Mouse (Mus musculus): Measurements from ENCODE around the gene Dcxr.

GRCm38 (mm10) chr11:120676951-120677350, 50.1 kb downstream of the Dcxr start:
- TF ChIP-seq POLR2A (IDR thresholded peaks at IDR 0.05; ENCODE audit: borderline replicate concordance, low read depth, low read length) (no peak), CTCF (IDR thresholded peaks at IDR 0.05; ENCODE audit: low read depth, low read length) (no peak)
